Mouse (Mus musculus) heart, adult 2 months (tissue): Measurements from ENCODE around the gene Chrnd.

ENCODE experiments used
- CTCF ChIP-seq: fragments of 200-600 bp; IDR thresholded peaks from 2 replicates; pipeline ENCODE4 v1.8.1; 2022; ENCODE audit warnings: antibody characterized with exemption, mild to moderate bottlenecking, moderate library complexity
- POLR2A ChIP-seq: fragments of 200-500 bp; IDR thresholded peaks from 2 replicates; pipeline ENCODE4 v1.6.1; 2011; ENCODE audit warnings: mild to moderate bottlenecking, low read depth, low read length, control low read depth; ENCODE audit not compliant: insufficient read depth

GRCm38 (mm10) chr1:87183998-87184750 is 6.2 kb upstream of the Chrnd start:
- TF ChIP-seq CTCF, result no peak
- no peak for TF ChIP-seq POLR2A
